ENCODE assay signal across 22 mouse cellular contexts in genomic region chr17:29540426-29540825, GRCm38 (mm10). TPM values are rescaled to one million over a fixed set of nuclear protein-coding genes. Genes with fewer than 3 reads are reported as not detected.
DNase-seq lines count a peak whose midpoint lies in the region; ATAC-seq lines count a peak whose summit lies in the region.
"Had no signal": no experiment of that assay in that cellular context is flagged by ENCODE, and none has a peak within 500 bp of the region (broad histone marks: within the 10 kb centered on the region; RNA-seq: fewer than 3 reads in every experiment).

No protein-coding gene starts in this region.

- H3K4me1 ChIP-seq in heart, embryonic 13.5 days: 0 out of 2 replicates have a peak, but pooled peaks cover 4% of the 10 kb centered on the region
- H3K4me1 ChIP-seq in heart, embryonic 10.5 days: no peaks in the 10 kb centered on the region
- H3K4me1 ChIP-seq: embryonic facial prominence, embryonic 10.5 days; embryonic facial prominence, embryonic 12.5 days; forebrain, embryonic 13.5 days; forebrain, embryonic 15.5 days had no signal

- H3K9me3 ChIP-seq in heart, embryonic 13.5 days: no peaks in the 10 kb centered on the region
- H3K9me3 ChIP-seq in heart, embryonic 10.5 days: no peaks in the 10 kb centered on the region
- H3K9me3 ChIP-seq: embryonic facial prominence, embryonic 12.5 days; forebrain, embryonic 13.5 days; forebrain, embryonic 15.5 days had no signal

- H3K4me3 ChIP-seq in heart, embryonic 13.5 days: no peak overlapping the region
- H3K4me3 ChIP-seq in heart, embryonic 10.5 days: no peak overlapping the region
- H3K4me3 ChIP-seq: embryonic facial prominence, embryonic 10.5 days; embryonic facial prominence, embryonic 12.5 days; forebrain, embryonic 13.5 days; forebrain, embryonic 15.5 days had no signal

- ATAC-seq in heart, embryonic 13.5 days (ENCODE audit: extremely low read depth, insufficient number of reproducible peaks, low FRiP score, low TSS enrichment): no peak
- ATAC-seq in granulocyte monocyte progenitor cell, adult 5-6 weeks (replicated peaks; ENCODE audit: poor library complexity, severe bottlenecking): no peak
- ATAC-seq: forebrain, embryonic 13.5 days; forebrain, embryonic 15.5 days; forebrain, postnatal 0 days had no signal

- DNase-seq in adrenal gland, adult 2 months: peak; percentile 62
- no peak for DNase-seq in adrenal gland, postnatal 4 days (ENCODE audit: low spot score in 2 of 2)
- DNase-seq in heart, embryonic 10.5 days (ENCODE audit: low spot score): no peak
- DNase-seq in adrenal gland, postnatal 10 days: peak; percentile 33
- DNase-seq in adrenal gland, postnatal 14 days: peak; percentile 62
- DNase-seq in thymus, postnatal 36 days: no peak
- DNase-seq: cerebellum, adult 11-12 months; cerebellum, adult 2 months; cerebellum, adult 9-10 months; cerebellum, postnatal 10 days; cerebellum, postnatal 25 days; forebrain, postnatal 0 days had no signal

- H3K36me3 ChIP-seq in heart, embryonic 13.5 days: no peaks in the 10 kb centered on the region
- H3K36me3 ChIP-seq in heart, embryonic 10.5 days: no peaks in the 10 kb centered on the region
- H3K36me3 ChIP-seq: embryonic facial prominence, embryonic 10.5 days; embryonic facial prominence, embryonic 12.5 days; forebrain, embryonic 15.5 days had no signal

- H3K27ac ChIP-seq in heart, embryonic 13.5 days (replicated peaks): 0 out of 2 replicates have a peak overlapping the region, but pooled peaks have one; percentile 48
- no peak overlapping the region for H3K27ac ChIP-seq in heart, embryonic 10.5 days
- H3K27ac ChIP-seq: embryonic facial prominence, embryonic 10.5 days; embryonic facial prominence, embryonic 12.5 days; forebrain, embryonic 13.5 days; forebrain, embryonic 15.5 days had no signal

- H3K4me2 ChIP-seq in heart, embryonic 13.5 days: no peak overlapping the region
- H3K4me2 ChIP-seq: embryonic facial prominence, embryonic 12.5 days; forebrain, embryonic 13.5 days; forebrain, embryonic 15.5 days had no signal

- WGBS in heart, embryonic 13.5 days: 81% methylated on average over 8 of the region's 8 CpGs
- WGBS in heart, embryonic 10.5 days: 83% methylated on average over 8 of the region's 8 CpGs

- no peaks in the 10 kb centered on the region for H3K27me3 ChIP-seq in heart, embryonic 13.5 days (replicated peaks)
- H3K27me3 ChIP-seq in heart, embryonic 10.5 days (ENCODE audit: insufficient read depth, poor library complexity, severe bottlenecking): no peaks in the 10 kb centered on the region
- H3K27me3 ChIP-seq: embryonic facial prominence, embryonic 12.5 days; forebrain, embryonic 13.5 days; forebrain, embryonic 15.5 days had no signal

- H3K9ac ChIP-seq in heart, embryonic 13.5 days: no peak overlapping the region
- H3K9ac ChIP-seq: embryonic facial prominence, embryonic 12.5 days; forebrain, embryonic 13.5 days; forebrain, embryonic 15.5 days; forebrain, postnatal 0 days had no signal

RNA-seq across cellular contexts. Expression of gene Gm17657, which starts 9.0 kb away (rescaled TPM):
- not detected for total RNA-seq in adrenal gland, adult 2 months (2021)
- polyA plus RNA-seq in adrenal gland, adult 2 months (2012; rRNA removed): not detected in 2 replicates
- not detected for total RNA-seq in adrenal gland, postnatal 4 days (2021)
- not detected in 2 replicates for polyA plus RNA-seq in heart, embryonic 13.5 days (2015; fragmentation: Nextera tagmentation; extraction: Ambion mirVana)
- polyA plus RNA-seq in heart, embryonic 10.5 days (2016; fragmentation: Nextera tagmentation; extraction: Ambion mirVana): not detected in 2 replicates
- not detected for total RNA-seq in adrenal gland, postnatal 10 days (2021)
- not detected in 2 replicates for total RNA-seq in adrenal gland, postnatal 14 days (2021)
- total RNA-seq in granulocyte monocyte progenitor cell, adult 5-6 weeks (2014; fragmentation: Nextera tagmentation): 0.47 TPM in 1 of 2 replicates, not detected in the other
- not detected in 2 replicates for total RNA-seq in granulocyte monocyte progenitor cell, adult 5-6 weeks (2017)
- total RNA-seq: forebrain, postnatal 0 days had no signal
- polyA plus RNA-seq: C2C12; cerebellum, adult 2 months; cortical plate, adult 2 months; embryonic facial prominence, embryonic 10.5 days; embryonic facial prominence, embryonic 12.5 days; embryonic facial prominence, embryonic 14.5 days; forebrain, embryonic 11.5 days; forebrain, embryonic 13.5 days; forebrain, embryonic 15.5 days; forebrain, postnatal 0 days had no signal

RNA-seq across cellular contexts. Expression of gene Tbc1d22b, which starts 9.2 kb away (rescaled TPM):
- total RNA-seq in adrenal gland, adult 2 months (2021): 10 to 100 TPM; 24.2 to 30.5 TPM
- 25.7 and 30.6 TPM in 2 replicates for polyA plus RNA-seq in adrenal gland, adult 2 months (2012; rRNA removed)
- total RNA-seq in adrenal gland, postnatal 4 days (2021): 10 to 100 TPM; 27.3 to 29.0 TPM
- 10.3 and 10.7 TPM in 2 replicates for polyA plus RNA-seq in heart, embryonic 13.5 days (2015; fragmentation: Nextera tagmentation; extraction: Ambion mirVana)
- 13.6 and 14.4 TPM in 2 replicates for polyA plus RNA-seq in heart, embryonic 10.5 days (2016; fragmentation: Nextera tagmentation; extraction: Ambion mirVana)
- total RNA-seq in adrenal gland, postnatal 10 days (2021): 10 to 100 TPM; 19.7 to 20.3 TPM
- total RNA-seq in adrenal gland, postnatal 14 days (2021): 23.7 and 24.6 TPM in 2 replicates
- total RNA-seq in granulocyte monocyte progenitor cell, adult 5-6 weeks (2014; fragmentation: Nextera tagmentation): 24.8 and 34.1 TPM in 2 replicates
- 8.3 and 10.2 TPM in 2 replicates for total RNA-seq in granulocyte monocyte progenitor cell, adult 5-6 weeks (2017)

RNA-seq across cellular contexts. Expression of gene Tmem217, which starts 11.8 kb away (rescaled TPM):
- total RNA-seq in adrenal gland, adult 2 months (2021): not detected
- polyA plus RNA-seq in adrenal gland, adult 2 months (2012; rRNA removed): 0.88 and 1.6 TPM in 2 replicates
- under 1 TPM in 1 of 2 experiments, not detected in 1; 0.50 TPM for total RNA-seq in adrenal gland, postnatal 4 days (2021)
- 0.59 and 0.89 TPM in 2 replicates for polyA plus RNA-seq in heart, embryonic 13.5 days (2015; fragmentation: Nextera tagmentation; extraction: Ambion mirVana)
- polyA plus RNA-seq in heart, embryonic 10.5 days (2016; fragmentation: Nextera tagmentation; extraction: Ambion mirVana): 1.3 and 1.5 TPM in 2 replicates
- total RNA-seq in adrenal gland, postnatal 10 days (2021): not detected
- not detected in 2 replicates for total RNA-seq in adrenal gland, postnatal 14 days (2021)
- not detected in 2 replicates for total RNA-seq in granulocyte monocyte progenitor cell, adult 5-6 weeks (2014; fragmentation: Nextera tagmentation)
- total RNA-seq in granulocyte monocyte progenitor cell, adult 5-6 weeks (2017): not detected in 2 replicates
- total RNA-seq: forebrain, postnatal 0 days had no signal
- polyA plus RNA-seq: C2C12 had no signal

RNA-seq across cellular contexts. Expression of gene Pim1, which starts 49.9 kb away (rescaled TPM):
- 100 to 1,000 TPM; 120 to 124 TPM for total RNA-seq in adrenal gland, adult 2 months (2021)
- polyA plus RNA-seq in adrenal gland, adult 2 months (2012; rRNA removed): 150 and 153 TPM in 2 replicates
- total RNA-seq in adrenal gland, postnatal 4 days (2021): 10 to 100 TPM; 53.4 to 65.5 TPM
- polyA plus RNA-seq in heart, embryonic 13.5 days (2015; fragmentation: Nextera tagmentation; extraction: Ambion mirVana): 19.3 and 20.0 TPM in 2 replicates
- polyA plus RNA-seq in heart, embryonic 10.5 days (2016; fragmentation: Nextera tagmentation; extraction: Ambion mirVana): 28.7 and 31.4 TPM in 2 replicates
- total RNA-seq in adrenal gland, postnatal 10 days (2021): 100 to 1,000 TPM in 1 of 2 experiments, 10 to 100 TPM in 1; 73.4 to 104 TPM
- total RNA-seq in adrenal gland, postnatal 14 days (2021): 104 and 129 TPM in 2 replicates
- 33.0 and 59.6 TPM in 2 replicates for total RNA-seq in granulocyte monocyte progenitor cell, adult 5-6 weeks (2014; fragmentation: Nextera tagmentation)
- 89.9 and 94.0 TPM in 2 replicates for total RNA-seq in granulocyte monocyte progenitor cell, adult 5-6 weeks (2017)

Comparison
In these comparisons a context has a peak if more than half of its experiments do, and no peak if none do; other contexts are left out.
1. DNase-seq: peak in adrenal gland, adult 2 months (single experiment), adrenal gland, postnatal 10 days (single experiment) and adrenal gland, postnatal 14 days (single experiment); none in adrenal gland, postnatal 4 days (0 of 2), heart, embryonic 10.5 days (single experiment) and thymus, postnatal 36 days (0 of 2).